Mouse (Mus musculus) brain, embryonic 18.5 days (tissue): ENCODE data around the gene Il18.
"Not testable (repeated sequence)": the region's sequence is repeated elsewhere in the genome, so short reads cannot be mapped to it uniquely, and the experiment has no call there.

Experiments
- DNase-seq: peaks from one replicate; pipeline ENCODE4 v3.0.0-alpha.2; 2012; ENCODE audit warnings: low read depth, low spot score

The Il18 gene

DNA sequence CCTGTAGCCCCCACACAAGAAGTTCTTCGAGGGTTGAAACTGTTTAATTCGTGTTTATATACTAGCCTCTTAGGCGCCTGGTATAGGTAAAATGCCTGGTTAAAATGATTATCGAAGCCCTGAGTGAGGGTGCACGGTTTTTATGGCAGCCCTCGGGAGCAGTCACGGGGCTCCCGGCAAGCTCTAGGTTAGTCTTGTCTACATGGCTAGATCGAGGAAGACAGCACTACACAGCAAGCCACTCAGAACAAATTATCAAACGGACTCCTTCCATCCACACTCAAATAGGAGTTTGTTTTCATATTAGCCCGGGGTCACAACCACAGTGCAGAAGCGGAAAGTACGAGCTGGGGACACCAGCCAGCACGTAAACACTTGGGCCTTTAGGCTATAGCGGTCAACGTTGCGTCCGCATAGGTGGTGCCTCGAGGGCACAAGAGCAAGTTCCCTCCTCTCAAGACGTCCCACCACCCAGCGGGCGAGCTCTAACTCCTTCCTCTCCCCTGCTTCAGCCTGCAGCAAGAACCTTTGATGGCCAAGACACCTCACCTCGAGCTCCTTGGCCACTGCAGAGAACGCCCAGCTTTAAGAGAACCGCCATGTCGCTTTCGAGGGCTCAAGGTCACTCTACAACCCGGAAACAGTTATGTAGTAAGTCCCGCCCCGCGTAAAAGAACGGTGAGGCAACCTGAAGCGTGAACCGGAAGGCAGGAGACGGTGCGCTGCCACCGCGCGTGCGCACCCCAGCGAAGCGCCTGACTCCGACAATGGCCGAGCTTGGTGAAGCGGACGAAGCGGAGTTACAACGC is 48.8 kb downstream of the Il18 start, which contains the start of the genes Sdhd and Timm8b:
Gene Sdhd, minus strand, starts transcription at position 624 of the 809 bp plus-strand sequence.
Gene Timm8b, plus strand, starts transcription at position 722 of the 809 bp plus-strand sequence.
- DNase-seq, result peak; percentile 91

DNA sequence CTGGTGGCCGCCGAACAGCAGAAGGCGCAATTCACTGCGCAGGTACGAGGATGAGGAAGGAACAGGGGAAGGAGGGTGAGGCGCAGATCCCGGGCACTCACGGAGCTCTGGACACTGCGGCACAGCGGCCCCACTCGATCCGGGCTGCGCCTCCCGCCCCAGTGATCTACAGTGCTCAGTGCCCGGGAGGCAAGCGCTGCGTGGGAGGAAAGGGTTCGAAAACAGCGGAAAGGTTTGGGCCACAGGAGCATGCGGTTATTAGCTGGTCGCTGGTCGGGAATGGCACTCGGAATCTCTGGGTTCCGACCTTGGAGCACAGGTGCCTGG is 49.3 kb downstream of the Il18 start:
- DNase-seq, result no peak

DNA sequence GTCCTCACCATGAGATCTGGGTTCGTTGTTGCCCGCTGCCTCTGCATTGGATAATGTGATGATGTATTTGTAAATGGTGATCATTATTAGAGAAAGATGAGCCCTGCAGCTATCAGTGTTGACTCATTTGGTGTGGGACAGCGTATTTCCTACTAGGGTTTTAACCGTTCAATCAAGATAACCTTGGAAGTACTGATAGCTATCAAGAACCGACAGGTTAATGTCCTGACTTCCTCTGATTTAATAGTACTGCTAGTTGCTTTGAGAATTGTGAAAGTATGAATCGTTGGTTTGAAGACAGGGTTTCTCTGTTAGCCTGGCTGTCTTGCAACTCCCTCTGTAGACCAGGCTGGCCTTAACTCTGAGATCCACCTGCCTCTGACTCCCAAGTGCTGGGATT is 49.7 kb downstream of the Il18 start:
- DNase-seq, result no peak

DNA sequence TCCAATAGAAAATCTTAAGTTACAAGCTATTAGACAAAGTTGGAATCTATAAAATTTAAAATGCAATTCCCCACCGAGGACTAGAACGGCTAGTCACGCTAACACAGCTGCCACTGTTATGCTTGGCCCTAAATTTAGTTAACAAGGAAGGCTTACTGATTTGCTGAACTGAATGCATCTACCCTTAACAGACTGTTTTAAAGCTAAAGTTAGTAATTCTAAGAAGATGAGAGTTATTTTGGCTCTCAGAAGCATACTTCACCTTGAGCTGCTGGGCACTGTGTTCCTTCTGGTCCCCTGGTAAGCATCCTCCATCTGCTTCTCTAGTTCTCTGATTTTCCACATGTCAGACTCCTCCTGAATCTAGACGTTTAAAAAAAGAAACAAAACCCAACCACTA is 57.5 kb downstream of the Il18 start:
- no peak for DNase-seq

DNA sequence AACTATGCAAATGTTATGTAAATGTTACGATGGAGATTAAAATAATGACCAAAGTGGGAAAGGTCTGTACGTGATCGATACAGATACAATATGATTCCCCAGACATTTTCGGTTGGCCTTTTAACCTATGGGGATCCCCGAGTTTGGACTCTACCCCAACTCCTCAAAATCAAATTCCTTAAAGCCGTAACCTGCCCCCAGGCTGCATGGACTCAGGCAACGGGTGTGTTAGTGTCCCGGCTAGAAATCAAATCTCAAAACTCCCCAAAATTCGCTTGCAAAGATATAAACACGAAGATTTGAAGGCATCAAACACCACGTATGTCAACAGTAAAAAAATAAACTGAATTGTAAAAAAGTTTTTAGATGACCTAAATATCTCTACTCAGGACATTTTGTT is 61.5 kb downstream of the Il18 start:
- no peak for DNase-seq

GRCm38 (mm10) chr9:50616766-50617603 is 62.4 kb downstream of the Il18 start, which contains the start of the genes Pih1d2 and Nkapd1:
Pih1d2 (plus strand) TSS chr9:50617321.
Nkapd1 (minus strand) TSS chr9:50617464.
- peak; percentile 83 for DNase-seq

GRCm38 (mm10) chr9:50617794-50618330 is 63.2 kb downstream of the Il18 start:
- DNase-seq, result no peak

GRCm38 (mm10) chr9:50630903-50631302 is 76.3 kb downstream of the Il18 start:
- not testable (repeated sequence) for DNase-seq
